Mouse (Mus musculus) small intestine, adult 2 months (tissue): ENCODE measurements around the gene Wdr62. TPM values are rescaled to one million over a fixed set of nuclear protein-coding genes. Genes with fewer than 3 reads are reported as not detected.

Experiments
- H3K27ac ChIP-seq: fragments of 200-500 bp; 2 replicates; pipeline ENCODE4 v1.5.1; 2012; ENCODE audit warnings: low read depth, low read length, control low read depth, inconsistent platforms; ENCODE audit not compliant: insufficient read depth
- H3K27me3 ChIP-seq: fragments of 200-500 bp; 2 replicates; pipeline ENCODE4 v1.6.1; 2012; ENCODE audit warnings: mild to moderate bottlenecking, moderate library complexity, low read length, inconsistent platforms; ENCODE audit not compliant: control insufficient read depth, insufficient read depth
- H3K36me3 ChIP-seq: fragments of 200-500 bp; 2 replicates; pipeline ENCODE4 v1.6.1; 2012; ENCODE audit warnings: mild to moderate bottlenecking, low read length, control low read depth, inconsistent platforms; ENCODE audit not compliant: control insufficient read depth, insufficient read depth
- H3K4me1 ChIP-seq: fragments of 200-500 bp; 2 replicates; pipeline ENCODE4 v1.6.1; 2012; ENCODE audit warnings: low read length, inconsistent platforms, mixed read lengths; ENCODE audit not compliant: control insufficient read depth, insufficient read depth, insufficient read length
- H3K4me3 ChIP-seq: fragments of 200-500 bp; 2 replicates; pipeline ENCODE4 v1.5.1; 2012; ENCODE audit warnings: low read depth, mild to moderate bottlenecking, control low read depth, inconsistent platforms, low read length, moderate library complexity
- CTCF ChIP-seq: fragments of 200-500 bp; IDR thresholded peaks from 2 replicates; pipeline ENCODE4 v1.5.1; 2012; ENCODE audit warnings: low read depth, mild to moderate bottlenecking, control low read depth, inconsistent platforms, low read length, moderate library complexity, mixed read lengths; ENCODE audit not compliant: insufficient replicate concordance, insufficient read length; ENCODE audit errors: extremely low read depth
- POLR2A ChIP-seq: fragments of 200-500 bp; IDR thresholded peaks from 2 replicates; pipeline ENCODE4 v1.6.1; 2012; ENCODE audit warnings: low read depth, mild to moderate bottlenecking, control low read depth, inconsistent platforms, low read length, moderate library complexity
- WGBS: fragments of 180-500 bp; shearing (Covaris S2); methylation state at CpG from one replicate; pipeline ENCODE4 v1.1.7; 2018; 5-methylcytosine and 5-hydroxymethylcytosine counted together
- polyA plus RNA-seq: library from polyadenylated mRNA; depleted of rRNA; stranded (reverse); fragments of >200 nt; gene quantifications from 2 replicates; pipeline ENCODE4 v1.2.3, GENCODE M21; 2012

The Wdr62 gene
- polyA plus RNA-seq, 1 experiment, result 15.9 TPM

DNA sequence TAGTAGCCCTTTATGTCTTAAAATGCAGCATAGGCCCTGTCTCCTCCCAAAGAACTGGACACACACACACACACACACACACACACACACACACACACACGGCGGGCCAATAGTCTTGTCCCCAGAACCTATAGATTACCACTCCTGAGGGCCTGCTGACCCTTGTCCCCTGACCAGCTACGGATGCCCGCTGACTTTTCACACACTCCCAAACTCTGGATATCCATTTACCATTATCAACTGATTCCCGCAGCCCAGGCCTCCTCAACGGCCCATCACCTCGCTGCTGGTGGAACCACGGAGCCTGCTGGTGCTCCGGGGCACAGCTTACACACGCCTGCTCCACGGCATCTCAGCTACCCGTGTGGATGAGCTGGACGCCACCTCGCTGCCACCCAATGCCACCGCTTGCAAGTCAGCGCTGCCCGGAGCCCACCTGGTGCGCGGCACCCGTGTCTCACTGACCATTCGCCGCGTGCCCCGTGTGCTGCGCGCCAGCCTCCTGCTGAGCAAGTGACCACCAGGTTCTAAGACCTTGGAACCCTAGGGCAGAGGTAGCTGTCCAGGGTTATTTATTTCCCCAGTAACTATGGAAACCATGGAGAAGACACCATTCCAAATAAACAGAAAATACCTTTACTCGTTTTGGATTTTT is 33.6 kb upstream of the Wdr62 start:
- H3K4me1 ChIP-seq, result peaks cover 11% of the 10 kb centered on the region
- 77% methylated on average over 27 of the region's 27 CpGs for WGBS
- H3K27ac ChIP-seq, result no peak overlapping the region
- no peak for TF ChIP-seq CTCF
- TF ChIP-seq POLR2A, result no peak
- peaks cover 4% of the 10 kb centered on the region; the same call in 1 of the 2 replicates for H3K36me3 ChIP-seq
- no peaks in the 10 kb centered on the region for H3K27me3 ChIP-seq
- H3K4me3 ChIP-seq, result no peak overlapping the region

DNA sequence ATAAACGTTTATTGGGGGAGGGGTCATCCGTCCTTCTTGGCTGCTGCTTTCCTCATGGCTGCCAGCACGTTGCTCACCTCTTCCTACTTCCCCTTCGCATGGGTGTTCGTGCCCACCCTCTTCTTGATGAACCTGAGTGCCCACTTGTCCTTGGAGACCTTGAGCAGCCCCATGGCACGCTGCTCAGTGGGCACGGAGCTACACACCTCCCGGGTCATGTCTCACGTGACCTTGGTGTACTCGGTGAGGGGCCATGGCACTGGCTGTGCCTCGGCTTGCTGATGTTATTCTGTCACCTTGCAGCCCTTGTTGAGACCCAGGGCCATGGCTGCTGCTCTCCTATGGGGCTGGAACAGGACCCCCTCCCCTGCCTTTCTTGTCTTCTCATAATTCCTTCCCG is 29.9 kb upstream of the Wdr62 start:
- Histone ChIP-seq H3K4me3 (no peak overlapping the region), H3K27me3 (no peaks in the 10 kb centered on the region), H3K36me3 (peaks cover 4% of the 10 kb centered on the region; the same call in 1 of the 2 replicates), H3K27ac (no peak overlapping the region), H3K4me1 (peaks cover 15% of the 10 kb centered on the region)
- TF ChIP-seq POLR2A, result no peak
- no peak for TF ChIP-seq CTCF
- WGBS, result 80% methylated on average over 12 of the region's 12 CpGs

DNA sequence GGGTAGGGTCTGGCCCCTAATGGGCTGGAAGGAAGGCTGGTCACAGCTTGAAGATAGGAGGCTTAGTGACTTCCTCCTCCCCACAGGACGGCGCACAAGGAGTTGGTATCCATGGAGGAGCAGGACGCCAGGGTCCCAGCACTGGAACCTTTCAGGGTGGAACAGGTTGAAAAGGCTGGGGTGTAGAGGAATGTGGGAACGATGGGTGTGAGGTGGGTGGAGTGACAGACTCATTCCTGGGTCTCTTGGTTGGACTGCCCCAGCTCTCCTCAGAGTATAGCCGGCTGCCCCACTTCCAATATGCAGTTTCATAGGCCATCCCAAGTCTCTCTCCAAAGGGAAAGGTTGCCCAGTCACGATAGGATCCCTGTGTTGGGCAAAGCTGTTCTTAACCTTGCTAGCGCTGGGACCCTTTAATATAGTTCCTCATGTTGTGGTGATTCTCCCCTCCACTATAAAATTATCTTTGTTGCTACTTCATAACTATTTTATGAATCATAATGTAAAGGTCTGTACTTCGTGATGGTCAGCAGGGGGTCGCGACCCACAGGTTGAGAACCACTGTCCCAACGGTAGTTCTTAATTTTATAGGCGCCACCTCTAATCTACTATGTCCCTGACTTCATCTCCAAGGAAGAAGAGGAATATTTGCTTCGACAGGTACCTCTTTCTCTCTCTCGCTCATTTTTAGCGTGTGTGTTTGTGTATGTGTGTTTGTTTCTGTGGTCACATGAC is 29.3 kb upstream of the Wdr62 start:
- no peaks in the 10 kb centered on the region for H3K27me3 ChIP-seq
- 51% methylated on average over 15 of the region's 15 CpGs for WGBS
- H3K4me3 ChIP-seq, result peak overlapping the region; percentile 78
- no peak for TF ChIP-seq CTCF
- peaks cover 15% of the 10 kb centered on the region for H3K4me1 ChIP-seq
- H3K36me3 ChIP-seq, result peaks cover 4% of the 10 kb centered on the region; the same call in 1 of the 2 replicates
- no peak overlapping the region for H3K27ac ChIP-seq

GRCm38 (mm10) chr7:30308076-30309005 is 28.1 kb upstream of the Wdr62 start, which contains the start of gene Alkbh6:
TSS of gene Alkbh6 (plus strand) at chr7:30308717.
- H3K27me3 ChIP-seq, result no peaks in the 10 kb centered on the region
- H3K4me3 ChIP-seq, result peak within 1 kb of the TSS; percentile 78
- H3K36me3 ChIP-seq, result peaks cover 4% of the 10 kb centered on the region; the same call in 1 of the 2 replicates
- 6% methylated on average over 27 of the region's 27 CpGs for WGBS
- peaks cover 13% of the 10 kb centered on the region for H3K4me1 ChIP-seq
- H3K27ac ChIP-seq, result peak within 1 kb of the TSS; percentile 31
- TF ChIP-seq POLR2A, result peak; percentile 58; the same call in 1 of the 2 replicates
- peak; percentile 14; the same call in 1 of the 2 replicates for TF ChIP-seq CTCF

GRCm38 (mm10) chr7:30306083-30306779 is 26.0 kb upstream of the Wdr62 start:
- TF ChIP-seq CTCF (no peak), POLR2A (no peak)
- WGBS, result 82% methylated on average over 16 of the region's 16 CpGs
- Histone ChIP-seq H3K27ac (no peak overlapping the region), H3K4me1 (peaks cover 13% of the 10 kb centered on the region), H3K27me3 (no peaks in the 10 kb centered on the region), H3K36me3 (no peaks in the 10 kb centered on the region), H3K4me3 (no peak overlapping the region)

DNA sequence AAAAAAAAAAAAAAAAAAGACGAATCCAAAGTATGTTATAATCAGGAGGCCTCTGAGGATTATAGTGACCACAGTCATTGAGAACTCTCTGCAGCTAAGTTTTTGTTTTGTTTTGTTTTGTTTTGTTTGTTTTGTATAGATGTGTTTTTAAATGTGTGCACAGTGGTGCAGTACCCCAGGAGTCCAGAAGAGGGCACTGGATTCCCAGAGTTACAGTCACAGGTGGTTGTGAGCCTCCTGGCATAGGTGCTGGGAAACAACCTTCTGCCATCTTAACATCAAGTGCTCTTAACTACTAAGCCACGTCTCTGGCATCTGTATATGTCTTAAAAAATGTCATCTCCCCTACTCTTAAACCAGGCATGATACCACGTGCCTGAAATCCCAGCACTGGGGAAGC is 20.7 kb upstream of the Wdr62 start:
- WGBS, result 41% methylated on average over 3 of the region's 3 CpGs
- H3K4me3 ChIP-seq, result no peak overlapping the region
- H3K27ac ChIP-seq, result no peak overlapping the region
- TF ChIP-seq POLR2A (no peak), CTCF (peak; percentile 69; the same call in 1 of the 2 replicates)
- no peaks in the 10 kb centered on the region for H3K36me3 ChIP-seq
- H3K4me1 ChIP-seq, result no peaks in the 10 kb centered on the region
- H3K27me3 ChIP-seq, result no peaks in the 10 kb centered on the region
